Mouse (Mus musculus) kidney, adult 2 months (tissue): ENCODE data around the gene Susd6. TPM values are rescaled to one million over a fixed set of nuclear protein-coding genes. Genes with fewer than 3 reads are reported as not detected.
"Not testable (repeated sequence)": the region's sequence is repeated elsewhere in the genome, so short reads cannot be mapped to it uniquely, and the experiment has no call there.

Experiments used
- DNase-seq: peaks from one replicate; pipeline ENCODE4 v3.0.0; 2021
- H3K27ac ChIP-seq: fragments of 200-500 bp; 2 replicates; pipeline ENCODE4 v1.5.1; 2012; ENCODE audit warnings: low read depth, low read length, control low read depth, inconsistent platforms; ENCODE audit not compliant: insufficient read depth
- H3K27me3 ChIP-seq: fragments of 200-500 bp; replicated peaks from 2 replicates; pipeline ENCODE4 v1.6.1; 2012; ENCODE audit warnings: mild to moderate bottlenecking, moderate library complexity, low read length, inconsistent platforms; ENCODE audit not compliant: control insufficient read depth, insufficient read depth
- H3K36me3 ChIP-seq: fragments of 200-500 bp; 2 replicates; pipeline ENCODE4 v1.6.1; 2012; ENCODE audit warnings: mild to moderate bottlenecking, moderate library complexity, low read length, inconsistent platforms; ENCODE audit not compliant: control insufficient read depth, insufficient read depth
- H3K4me1 ChIP-seq: fragments of 200-500 bp; 2 replicates; pipeline ENCODE4 v1.6.1; 2011; ENCODE audit warnings: low read length; ENCODE audit not compliant: control insufficient read depth, insufficient read depth
- H3K4me3 ChIP-seq: fragments of 200-500 bp; 2 replicates; pipeline ENCODE4 v1.5.1; 2011; ENCODE audit warnings: mild to moderate bottlenecking, low read depth, low read length, control low read depth; ENCODE audit not compliant: insufficient read depth
- CTCF ChIP-seq: fragments of 200-500 bp; conservative IDR thresholded peaks from 2 replicates; pipeline ENCODE4 v1.5.1; 2011; ENCODE audit warnings: low read depth, mild to moderate bottlenecking, control low read depth, low read length, moderate library complexity, mixed read lengths; ENCODE audit not compliant: insufficient read depth, insufficient read length
- POLR2A ChIP-seq: fragments of 200-500 bp; IDR thresholded peaks from one replicate; pipeline ENCODE4 v1.6.1; 2011; ENCODE audit warnings: low read depth, low read length, control low read depth
- WGBS: fragments of 180-500 bp; shearing (Covaris S2); methylation state at CpG from one replicate; pipeline ENCODE4 v1.1.7; 2018; 5-methylcytosine and 5-hydroxymethylcytosine counted together
- polyA plus RNA-seq: library from polyadenylated mRNA; depleted of rRNA; stranded (reverse); fragments of >200 nt; gene quantifications from 2 replicates; pipeline ENCODE4 v1.2.3, GENCODE M21; 2012

Gene Susd6
- polyA plus RNA-seq, 1 experiment: 65.5 TPM

DNA sequence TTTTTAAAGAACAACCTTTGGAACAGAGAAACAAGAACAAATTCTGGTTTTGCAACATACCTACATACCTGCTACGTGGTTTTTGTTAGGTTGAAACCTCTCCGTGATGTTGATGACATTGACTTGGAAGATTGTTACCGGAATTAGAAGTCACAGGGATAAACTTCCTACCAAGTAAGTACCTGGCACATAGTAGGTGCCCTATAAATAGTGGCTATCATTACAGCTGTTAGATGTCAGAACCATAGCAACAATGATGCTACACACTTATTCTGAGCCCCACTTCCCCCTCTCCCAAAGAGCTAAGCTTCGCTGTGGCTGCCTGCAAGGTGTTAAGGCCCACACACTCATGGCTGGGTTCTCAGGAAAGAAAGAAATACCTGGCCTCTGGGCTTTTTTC is 4.7 kb upstream of the Susd6 start:
- WGBS: 92% methylated on average over 4 of the region's 4 CpGs
- no peaks in the 10 kb centered on the region for H3K36me3 ChIP-seq
- no peak overlapping the region for H3K4me3 ChIP-seq
- TF ChIP-seq POLR2A (no peak), CTCF (no peak)
- no peak overlapping the region for H3K27ac ChIP-seq
- DNase-seq: no peak
- no peaks in the 10 kb centered on the region for H3K27me3 ChIP-seq
- H3K4me1 ChIP-seq: peaks cover 6% of the 10 kb centered on the region; the same call in 1 of the 2 replicates

- 69% methylated on average over 1 of the region's 1 CpGs for WGBS
- Histone ChIP-seq H3K4me1 (peaks cover 6% of the 10 kb centered on the region; the same call in 1 of the 2 replicates), H3K4me3 (no peak overlapping the region), H3K36me3 (no peaks in the 10 kb centered on the region), H3K27ac (no peak overlapping the region), H3K27me3 (no peaks in the 10 kb centered on the region)
- TF ChIP-seq CTCF (no peak), POLR2A (no peak)
- DNase-seq: no peak
These were observed 3.7 kb upstream of the Susd6 start for GRCm38 (mm10) chr12:80786591-80786990.

- Histone ChIP-seq H3K4me1 (peaks cover 7% of the 10 kb centered on the region; the same call in 1 of the 2 replicates), H3K36me3 (no peaks in the 10 kb centered on the region), H3K27me3 (no peaks in the 10 kb centered on the region), H3K27ac (no peak overlapping the region), H3K4me3 (no peak overlapping the region)
- TF ChIP-seq CTCF: no peak
- no peak for TF ChIP-seq POLR2A
- WGBS: 34% methylated on average over 11 of the region's 11 CpGs
- peak; percentile 90 for DNase-seq
These were observed 2.7 kb upstream of the Susd6 start for GRCm38 (mm10) chr12:80787604-80788003.

DNA sequence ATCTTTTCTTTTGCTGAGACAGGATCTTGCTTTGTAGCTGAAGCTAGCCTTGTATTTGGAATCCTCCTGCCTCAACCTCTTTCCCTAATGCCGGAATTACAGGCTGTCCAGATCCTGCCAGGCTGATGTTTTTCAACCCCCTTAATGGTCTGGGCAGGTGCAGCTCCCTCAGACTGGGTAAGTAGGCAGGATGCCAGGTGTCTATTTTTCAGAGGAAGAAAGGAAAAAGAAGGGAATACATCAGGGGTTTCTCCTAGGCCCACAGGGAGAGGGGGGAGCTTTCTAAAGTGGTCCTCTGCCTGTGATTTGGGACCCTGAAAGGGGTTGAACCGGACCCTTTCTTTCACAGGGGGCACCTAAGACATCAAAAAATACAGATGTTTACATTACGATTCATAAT is 2.1 kb upstream of the Susd6 start:
- H3K4me3 ChIP-seq: no peak overlapping the region
- H3K27me3 ChIP-seq: no peaks in the 10 kb centered on the region
- H3K36me3 ChIP-seq: no peaks in the 10 kb centered on the region
- H3K27ac ChIP-seq: no peak overlapping the region
- no peak for DNase-seq
- TF ChIP-seq POLR2A (no peak), CTCF (no peak)
- WGBS: 79% methylated on average over 3 of the region's 3 CpGs
- H3K4me1 ChIP-seq: peaks cover 12% of the 10 kb centered on the region; the same call in 1 of the 2 replicates

- H3K4me1 ChIP-seq: peaks cover 21% of the 10 kb centered on the region
- 87% methylated on average over 4 of the region's 4 CpGs for WGBS
- not testable (repeated sequence) for H3K27ac ChIP-seq, DNase-seq, H3K4me3 ChIP-seq, H3K36me3 ChIP-seq, H3K27me3 ChIP-seq
These were observed 1.0 kb upstream of the Susd6 start for GRCm38 (mm10) chr12:80789276-80789675.

DNA sequence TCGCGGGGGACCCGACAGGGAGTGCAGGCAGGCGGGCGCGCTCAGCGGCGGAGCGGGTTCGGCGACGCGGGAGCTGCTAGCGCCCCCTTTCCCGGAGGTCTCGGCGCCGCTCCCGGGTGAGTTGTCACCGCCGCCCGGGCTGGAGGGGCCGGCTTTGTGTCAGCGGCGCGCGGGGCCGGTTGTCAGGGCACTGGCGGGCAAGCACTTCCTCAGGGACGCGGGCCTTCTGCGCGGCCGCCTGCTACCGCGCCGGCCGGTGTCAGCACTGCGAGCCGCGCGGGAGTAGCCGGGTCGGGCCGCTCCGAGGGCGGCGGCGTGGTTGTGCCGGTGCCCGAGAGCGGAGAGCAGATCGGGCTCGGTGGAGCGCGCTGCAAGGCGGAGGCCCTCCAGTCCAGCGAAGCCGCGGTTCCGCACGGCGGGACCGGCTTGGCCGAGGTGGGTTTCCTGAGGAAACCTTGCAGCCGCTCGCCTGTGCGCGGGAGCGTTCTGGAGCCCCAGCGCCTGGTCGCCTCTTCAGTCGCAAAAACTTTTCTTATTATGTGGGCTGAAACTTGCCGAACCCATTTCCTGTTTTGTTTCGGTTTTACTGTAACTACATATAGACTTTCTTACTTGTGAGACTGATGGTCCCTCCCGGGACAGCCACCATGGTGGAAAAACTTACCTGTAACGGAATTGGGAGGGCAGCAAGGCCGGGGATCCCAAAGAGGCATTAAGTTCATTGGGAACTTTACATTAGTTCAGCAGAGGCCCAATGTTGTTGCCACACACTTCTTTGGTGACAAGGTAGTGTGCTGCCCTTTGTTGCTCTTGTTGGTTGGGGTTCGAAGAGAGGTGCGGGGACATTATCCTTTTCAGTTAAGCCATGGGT is 625 bp downstream of the Susd6 start:
- DNase-seq: no peak
- Histone ChIP-seq H3K4me1 (peaks cover 33% of the 10 kb centered on the region), H3K27me3 (no peaks in the 10 kb centered on the region), H3K4me3 (peak overlapping the region; percentile 75), H3K27ac (peak overlapping the region; percentile 95), H3K36me3 (no peaks in the 10 kb centered on the region; the same call in 1 of the 2 replicates)
- no peak for TF ChIP-seq CTCF
- no peak for TF ChIP-seq POLR2A
- WGBS: under 1% methylated on average over 80 of the region's 80 CpGs

- H3K36me3 ChIP-seq: no peaks in the 10 kb centered on the region; the same call in 1 of the 2 replicates
- peak overlapping the region; percentile 95 for H3K27ac ChIP-seq
- no peaks in the 10 kb centered on the region for H3K27me3 ChIP-seq
- 16% methylated on average over 6 of the region's 6 CpGs for WGBS
- H3K4me1 ChIP-seq: peaks cover 36% of the 10 kb centered on the region
- peak overlapping the region; percentile 75 for H3K4me3 ChIP-seq
- TF ChIP-seq CTCF (no peak), POLR2A (no peak)
- peak; percentile 76 for DNase-seq
These were observed 1.5 kb downstream of the Susd6 start for GRCm38 (mm10) chr12:80791571-80792444.
